32 mouse cellular contexts compared by ENCODE assay signal in genomic region chr7:80813397-80813796, GRCm38 (mm10). TPM values are rescaled to one million over a fixed set of nuclear protein-coding genes. Genes with fewer than 3 reads are reported as not detected.
DNase-seq lines count a peak whose midpoint lies in the region; ATAC-seq and TF ChIP-seq lines count a peak whose summit lies in the region.
"Had no signal": no experiment of that assay in that cellular context is flagged by ENCODE, and none has a peak within 500 bp of the region (broad histone marks: within the 10 kb centered on the region; RNA-seq: fewer than 3 reads in every experiment).

No protein-coding gene starts in this region.

- no peaks in the 10 kb centered on the region for H3K4me1 ChIP-seq in CH12.LX (ENCODE audit: control insufficient read depth in 1 of 2, insufficient read depth in 2 of 2)
- peaks cover 8% of the 10 kb centered on the region for H3K4me1 ChIP-seq in heart, embryonic 10.5 days
- H3K4me1 ChIP-seq: embryonic facial prominence, embryonic 10.5 days; embryonic facial prominence, embryonic 15.5 days; forebrain, embryonic 13.5 days; midbrain, embryonic 10.5 days; midbrain, embryonic 15.5 days had no signal

- TF ChIP-seq RAD21 in CH12.LX (IDR thresholded peaks at IDR 0.05; ENCODE audit: low read depth, low read length), result no peak

- no peak for TF ChIP-seq EP300 in CH12.LX (IDR thresholded peaks at IDR 0.05; ENCODE audit: low read length)

- no peak overlapping the region for H3K4me3 ChIP-seq in CH12.LX (replicated peaks in 1 of 3; ENCODE audit: low read depth in 2 of 3, low read length in 2 of 3, poor library complexity in 1 of 3)
- H3K4me3 ChIP-seq in heart, embryonic 10.5 days, result no peak overlapping the region
- H3K4me3 ChIP-seq: embryonic facial prominence, embryonic 10.5 days; embryonic facial prominence, embryonic 15.5 days; forebrain, embryonic 13.5 days; heart, embryonic 12.5 days; midbrain, embryonic 10.5 days; midbrain, embryonic 15.5 days had no signal

- WGBS in heart, embryonic 10.5 days, result 67% methylated on average over 4 of the region's 4 CpGs

- DNase-seq in 416B (ENCODE audit: low read depth) (peak; percentile 86), CH12.LX (ENCODE audit: extremely low read depth) (no peak)
- peak; percentile 33 to 70 for DNase-seq in adrenal gland, postnatal 36 days
- no peak for DNase-seq in cerebellum, postnatal 36 days
- DNase-seq in T-cell, adult 2 months (ENCODE audit: low spot score), result no peak
- no peak for DNase-seq in heart, embryonic 10.5 days (ENCODE audit: low spot score)
- DNase-seq: cerebellum, adult 11-12 months; cerebellum, adult 9-11 months; gastrocnemius, postnatal 14 days; heart, adult 18-20 months; heart, postnatal 4 days; kidney, adult 8-10 months; kidney, postnatal 10 days; layer of hippocampus, postnatal 36 days; liver; lung, adult 2 months; lung, postnatal 10 days; right cerebral cortex, postnatal 25 days; spleen, adult 18-20 months; thymus, adult 18-20 months; thymus, postnatal 36 days had no signal

- no peak for TF ChIP-seq POLR2A in CH12.LX (IDR thresholded peaks at IDR 0.05; ENCODE audit: low read depth, low read length)

- no peak overlapping the region for H3K9ac ChIP-seq in CH12.LX (ENCODE audit: insufficient read depth, low read depth)
- H3K9ac ChIP-seq: embryonic facial prominence, embryonic 15.5 days; forebrain, embryonic 13.5 days; heart, embryonic 12.5 days; hindbrain, embryonic 14.5 days; liver, embryonic 14.5 days; midbrain, embryonic 15.5 days had no signal

- no peak for TF ChIP-seq CTCF in CH12.LX (conservative IDR thresholded peaks at IDR 0.05 in 1 of 2, IDR thresholded peaks at IDR 0.05 in 1 of 2; ENCODE audit: low read depth in 2 of 2, low read length in 2 of 2)

- H3K27me3 ChIP-seq in CH12.LX (replicated peaks), result peaks cover 4% of the 10 kb centered on the region
- peaks cover 3% of the 10 kb centered on the region; the same call in 1 of the 2 replicates for H3K27me3 ChIP-seq in heart, embryonic 10.5 days (ENCODE audit: insufficient read depth, poor library complexity, severe bottlenecking)
- H3K27me3 ChIP-seq: embryonic facial prominence, embryonic 15.5 days; forebrain, embryonic 13.5 days; heart, embryonic 12.5 days; midbrain, embryonic 15.5 days had no signal

- peak; percentile 73 for ATAC-seq in megakaryocyte, adult 5-6 weeks (ENCODE audit: poor library complexity, severe bottlenecking)
- ATAC-seq: forebrain, embryonic 13.5 days; midbrain, embryonic 15.5 days had no signal

- no peak overlapping the region for H3K4me2 ChIP-seq in CH12.LX (ENCODE audit: insufficient read depth, low read depth, poor library complexity, severe bottlenecking)
- H3K4me2 ChIP-seq: embryonic facial prominence, embryonic 15.5 days; forebrain, embryonic 13.5 days; heart, embryonic 12.5 days; hindbrain, embryonic 14.5 days; midbrain, embryonic 15.5 days had no signal

- no peaks in the 10 kb centered on the region for H3K9me3 ChIP-seq in CH12.LX (replicated peaks; ENCODE audit: low read length)
- H3K9me3 ChIP-seq in heart, embryonic 10.5 days, result no peaks in the 10 kb centered on the region
- H3K9me3 ChIP-seq: embryonic facial prominence, embryonic 10.5 days; embryonic facial prominence, embryonic 15.5 days; forebrain, embryonic 13.5 days; G1E; heart, embryonic 12.5 days; midbrain, embryonic 10.5 days; midbrain, embryonic 15.5 days had no signal

- H3K27ac ChIP-seq in CH12.LX (ENCODE audit: insufficient read depth, low read depth), result no peak overlapping the region
- H3K27ac ChIP-seq in heart, embryonic 10.5 days, result no peak overlapping the region
- H3K27ac ChIP-seq: embryonic facial prominence, embryonic 10.5 days; embryonic facial prominence, embryonic 15.5 days; forebrain, embryonic 13.5 days; hindbrain, embryonic 14.5 days; liver, embryonic 14.5 days; macrophage; midbrain, embryonic 10.5 days; midbrain, embryonic 15.5 days had no signal

- in situ Hi-C loops in CH12.LX (cut with MboI; ENCODE audit: low pct_ligation_motif_present, low pct_unique_long_range_greater_than_20kb, low sequenced_read_pairs), result no loop called here

- no peaks in the 10 kb centered on the region for H3K36me3 ChIP-seq in CH12.LX (replicated peaks in 1 of 2; ENCODE audit: control insufficient read depth in 1 of 2, insufficient read depth in 1 of 2, low read length in 1 of 2)
- no peaks in the 10 kb centered on the region for H3K36me3 ChIP-seq in heart, embryonic 10.5 days
- H3K36me3 ChIP-seq: embryonic facial prominence, embryonic 10.5 days; embryonic facial prominence, embryonic 15.5 days; G1E; heart, embryonic 12.5 days; midbrain, embryonic 10.5 days; midbrain, embryonic 15.5 days had no signal

- dilution Hi-C loops in CH12.LX (cut with MboI; ENCODE audit: extremely low pct_ligation_motif_present, extremely low pct_unique_long_range_greater_than_20kb, low sequenced_read_pairs), result no loop called here

- no peaks in the 10 kb centered on the region for H3K79me2 ChIP-seq in CH12.LX (replicated peaks; ENCODE audit: control insufficient read depth, extremely low read depth, insufficient read depth, poor library complexity, severe bottlenecking)

TF ChIP-seq in CH12.LX, 34 proteins besides CTCF, POLR2A, EP300 and RAD21:
- TF ChIP-seq ZNF384 (IDR thresholded peaks at IDR 0.05; ENCODE audit: low read depth, low read length) (0 out of 2 replicates have a peak, but pooled peaks have one; percentile 12), E2F4 (IDR thresholded peaks at IDR 0.05; ENCODE audit: insufficient replicate concordance, low read depth, low read length) (no peak)

RNA-seq across cellular contexts. Expression of gene Iqgap1, which starts 12.4 kb away (rescaled TPM):
- 77.0 and 87.5 TPM in 2 replicates for total RNA-seq in CH12.LX (2012; rRNA removed)
- total RNA-seq in CH12.LX (2014; rRNA removed), result 43.1 and 49.6 TPM in 2 replicates
- polyA plus RNA-seq in CH12.LX (2012; ENCODE audit: insufficient read length, low read depth), result 83.1 and 126 TPM in 2 replicates
- 100 to 1,000 TPM in 1 of 2 experiments, 10 to 100 TPM in 1; 95.5 to 114 TPM for total RNA-seq in adrenal gland, postnatal 36 days (2021)
- 246 and 291 TPM in 2 replicates for total RNA-seq in megakaryocyte, adult 5-6 weeks (2015)
- 287 and 303 TPM in 2 replicates for total RNA-seq in megakaryocyte, adult 5-6 weeks (2017)
- polyA plus RNA-seq in heart, embryonic 10.5 days (2016; fragmentation: Nextera tagmentation; extraction: Ambion mirVana), result 37.7 and 39.5 TPM in 2 replicates

RNA-seq across cellular contexts. Expression of gene Zscan2, which starts 47.3 kb away (rescaled TPM):
- total RNA-seq in CH12.LX (2012; rRNA removed) (2.3 and 3.7 TPM in 2 replicates), CH12.LX (2014; rRNA removed) (0.82 and 1.3 TPM in 2 replicates)
- 1.7 TPM in 2 replicates for polyA plus RNA-seq in CH12.LX (2012; ENCODE audit: insufficient read length, low read depth)
- total RNA-seq in adrenal gland, postnatal 36 days (2021), result 1 to 10 TPM; 4.7 to 6.2 TPM
- 1.6 and 2.0 TPM in 2 replicates for total RNA-seq in megakaryocyte, adult 5-6 weeks (2015)
- total RNA-seq in megakaryocyte, adult 5-6 weeks (2017), result 1.5 and 2.9 TPM in 2 replicates
- 2.3 and 2.5 TPM in 2 replicates for polyA plus RNA-seq in heart, embryonic 10.5 days (2016; fragmentation: Nextera tagmentation; extraction: Ambion mirVana)

Comparison
In these comparisons a context has a peak if more than half of its experiments do, and no peak if none do; other contexts are left out.
1. DNase-seq: peak in 416B (single experiment) and adrenal gland, postnatal 36 days (2 of 2); none in CH12.LX (single experiment), cerebellum, postnatal 36 days (0 of 2), T-cell, adult 2 months (single experiment) and heart, embryonic 10.5 days (single experiment).